Mouse (Mus musculus): ENCODE results near the gene Diras2.

DNA sequence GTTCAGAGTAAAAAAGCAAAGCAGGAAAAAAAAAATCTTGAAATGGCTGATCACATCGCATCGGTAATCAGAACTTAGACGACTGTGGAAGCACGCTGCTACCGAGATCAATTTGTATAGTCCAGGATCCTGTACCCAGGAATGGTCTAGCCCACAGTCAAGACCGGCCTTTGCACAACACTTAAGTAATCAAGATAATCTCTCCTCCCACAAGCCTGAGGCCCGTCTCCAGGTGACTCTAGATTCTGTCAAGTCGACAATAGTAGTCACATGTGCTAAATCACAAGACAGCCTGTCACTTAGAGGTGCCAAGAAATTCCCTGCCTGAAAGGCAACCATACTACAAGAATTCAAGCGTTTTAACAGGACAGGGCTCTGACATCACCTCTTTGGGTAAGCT, at the start of gene Diras2:
- no peak for TF ChIP-seq CTCF (IDR thresholded peaks at IDR 0.05; ENCODE audit: low read depth)
- no peak for TF ChIP-seq EP300 (IDR thresholded peaks at IDR 0.05; ENCODE audit: low read depth)
